Mouse (Mus musculus) lung, postnatal 10 days (tissue): ENCODE measurements at regions not wholly inside any gene's neighbourhood (a gene's known extent, or its start where the extent isn't known, plus 50 kb on each side); places are given as distances from the start of the nearest gene placed in this dataset.

Experiments used
- DNase-seq: peaks from one replicate; pipeline ENCODE4 v3.0.0; 2021

GRCm38 (mm10) chr16:29877372-29878123 is 186.6 kb upstream of the Hes1 start:
- DNase-seq, result no peak

GRCm38 (mm10) chr16:29879665-29880064 is 184.5 kb upstream of the Hes1 start:
- no peak for DNase-seq

GRCm38 (mm10) chr16:29881497-29881896 is 182.7 kb upstream of the Hes1 start:
- DNase-seq, result peak; percentile 54

- peak; percentile 75 for DNase-seq
Measured at GRCm38 (mm10) chr16:29882226-29882972, 181.8 kb upstream of the Hes1 start.

- DNase-seq, result no peak
Measured at GRCm38 (mm10) chr16:29883252-29883992, 180.8 kb upstream of the Hes1 start.

GRCm38 (mm10) chr16:29884899-29885298 is 179.3 kb upstream of the Hes1 start:
- DNase-seq, result peak; percentile 47

- DNase-seq, result peak; percentile 52
Measured at GRCm38 (mm10) chr16:29886755-29887154, 177.4 kb upstream of the Hes1 start.

GRCm38 (mm10) chr16:29889346-29889745 is 174.8 kb upstream of the Hes1 start:
- DNase-seq, result no peak

GRCm38 (mm10) chr16:29891472-29891871 is 172.7 kb upstream of the Hes1 start:
- DNase-seq, result no peak

- DNase-seq, result peak; percentile 71
Measured at GRCm38 (mm10) chr16:29893871-29894828, 170.0 kb upstream of the Hes1 start.

- no peak for DNase-seq
Measured at GRCm38 (mm10) chr16:29896393-29896792, 167.8 kb upstream of the Hes1 start.

GRCm38 (mm10) chr16:29903510-29903909 is 160.7 kb upstream of the Hes1 start:
- DNase-seq, result peak; percentile 48

- DNase-seq, result no peak
Measured at GRCm38 (mm10) chr16:29904183-29904775, 159.9 kb upstream of the Hes1 start.

- peak; percentile 34 for DNase-seq
Measured at GRCm38 (mm10) chr16:29907331-29907730, 156.9 kb upstream of the Hes1 start.

GRCm38 (mm10) chr16:29908031-29908430 is 156.2 kb upstream of the Hes1 start:
- no peak for DNase-seq

GRCm38 (mm10) chr16:29909923-29910465 is 154.2 kb upstream of the Hes1 start:
- DNase-seq, result no peak

- no peak for DNase-seq
Measured at GRCm38 (mm10) chr16:29911164-29911571, 153.0 kb upstream of the Hes1 start.

- DNase-seq, result no peak
Measured at GRCm38 (mm10) chr16:29913357-29914010, 150.7 kb upstream of the Hes1 start.

- DNase-seq, result peak; percentile 88
Measured at GRCm38 (mm10) chr16:29915346-29915745, 148.8 kb upstream of the Hes1 start.

GRCm38 (mm10) chr16:29917989-29918388 is 146.2 kb upstream of the Hes1 start:
- no peak for DNase-seq

- DNase-seq, result no peak
Measured at GRCm38 (mm10) chr16:29918396-29918795, 145.8 kb upstream of the Hes1 start.
